Mouse (Mus musculus): ENCODE measurements around the gene March4.

March4 gene

DNA sequence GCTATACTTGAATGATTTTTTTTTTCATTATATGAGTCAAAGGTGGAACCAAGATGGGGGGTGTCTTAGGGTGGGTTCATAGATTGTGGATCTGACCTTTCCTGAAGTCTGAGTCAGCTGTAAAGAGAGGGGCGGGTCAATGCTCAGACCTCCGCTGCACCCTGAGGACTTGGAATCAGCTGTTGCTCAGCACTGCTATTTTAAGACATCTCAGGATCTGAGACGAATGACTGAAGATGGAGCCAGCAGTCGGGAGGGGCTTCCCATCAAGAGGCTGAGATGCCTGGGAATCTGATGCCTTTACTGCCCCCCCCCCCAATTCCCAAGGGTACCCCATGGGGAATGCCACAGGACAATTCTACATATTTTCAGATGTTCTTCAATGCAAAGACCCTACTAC is 85.9 kb downstream of the March4 start:
- DNase-seq (ENCODE audit: low read depth, low spot score), result no peak

DNA sequence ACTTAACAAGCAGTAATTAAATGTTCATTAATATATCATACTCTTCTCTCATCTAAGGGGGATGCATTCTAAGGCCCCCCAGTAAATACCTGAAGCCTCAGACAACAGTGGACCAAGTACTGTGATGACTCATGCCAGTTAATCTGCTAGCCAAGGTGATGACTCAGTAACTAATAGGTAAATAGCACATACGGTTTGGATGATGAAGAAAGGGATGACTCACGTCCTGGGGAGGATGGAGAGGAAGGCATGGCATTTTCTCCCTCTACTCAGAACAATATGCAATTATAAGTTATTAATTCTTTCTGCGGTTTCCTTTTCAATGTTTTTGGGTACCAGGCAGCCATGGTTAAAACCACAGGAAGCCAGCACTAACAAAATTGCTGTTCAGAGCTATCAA is 87.0 kb downstream of the March4 start:
- DNase-seq (ENCODE audit: low read depth, low spot score), result no peak

DNA sequence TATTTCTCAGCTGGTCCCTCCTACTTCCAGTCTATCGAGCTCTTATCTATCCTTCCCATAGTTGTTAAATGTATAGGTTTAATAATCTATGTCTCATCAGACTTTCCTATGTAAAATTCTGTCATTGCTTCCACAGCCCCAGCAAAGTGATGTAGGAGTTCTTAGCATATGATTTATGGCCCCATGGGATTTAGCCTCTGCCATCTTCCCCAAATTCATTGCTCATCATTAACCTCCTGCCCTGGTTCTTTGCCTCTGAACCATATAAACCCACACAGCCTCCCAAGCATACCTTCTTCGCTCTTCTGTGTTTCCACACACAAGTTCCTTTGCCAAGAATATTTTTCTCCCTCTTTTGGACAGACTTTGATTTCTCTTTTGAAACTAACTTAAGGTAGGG is 94.0 kb downstream of the March4 start:
- DNase-seq (ENCODE audit: low read depth, low spot score), result no peak

DNA sequence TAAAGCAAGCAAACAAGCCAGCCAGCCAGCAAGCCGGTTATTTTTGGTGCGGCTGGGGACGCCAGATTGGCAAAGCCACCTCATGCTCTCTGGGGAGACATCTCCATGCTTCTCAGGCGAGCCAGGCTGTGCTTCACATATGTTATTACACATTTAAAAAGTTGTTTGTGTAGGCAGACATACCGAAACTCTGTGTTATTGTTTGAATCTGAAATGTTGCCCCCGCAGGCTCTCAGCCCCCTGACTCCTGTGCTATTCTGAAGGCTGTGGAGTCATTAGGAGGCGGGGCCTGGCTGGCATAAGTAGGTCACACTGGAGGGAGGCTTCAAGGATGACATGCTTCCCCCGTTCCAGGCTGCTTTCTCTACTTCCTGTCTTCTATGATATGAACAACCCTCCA is 97.6 kb downstream of the March4 start:
- no peak for DNase-seq (ENCODE audit: low read depth, low spot score)

DNA sequence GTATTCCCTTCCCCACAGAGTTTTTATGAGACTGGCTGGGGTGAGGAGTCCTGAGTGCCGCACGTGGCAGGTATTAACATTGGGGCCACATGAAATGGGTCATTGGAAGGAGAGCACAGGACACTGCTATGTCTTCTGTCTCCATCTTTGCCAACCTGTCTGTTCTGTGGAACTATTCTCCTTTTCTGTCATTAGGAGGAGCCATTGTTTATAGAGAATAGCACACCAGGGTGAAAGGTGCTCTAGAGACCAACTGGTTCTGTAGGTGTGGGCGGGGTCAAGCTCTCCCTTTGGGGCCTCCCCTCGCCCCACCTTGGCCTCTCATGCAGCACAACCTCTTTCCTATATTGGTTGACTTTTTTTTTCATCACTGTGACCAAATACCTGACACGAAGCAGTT is 99.8 kb downstream of the March4 start:
- DNase-seq (ENCODE audit: low read depth, low spot score), result no peak

DNA sequence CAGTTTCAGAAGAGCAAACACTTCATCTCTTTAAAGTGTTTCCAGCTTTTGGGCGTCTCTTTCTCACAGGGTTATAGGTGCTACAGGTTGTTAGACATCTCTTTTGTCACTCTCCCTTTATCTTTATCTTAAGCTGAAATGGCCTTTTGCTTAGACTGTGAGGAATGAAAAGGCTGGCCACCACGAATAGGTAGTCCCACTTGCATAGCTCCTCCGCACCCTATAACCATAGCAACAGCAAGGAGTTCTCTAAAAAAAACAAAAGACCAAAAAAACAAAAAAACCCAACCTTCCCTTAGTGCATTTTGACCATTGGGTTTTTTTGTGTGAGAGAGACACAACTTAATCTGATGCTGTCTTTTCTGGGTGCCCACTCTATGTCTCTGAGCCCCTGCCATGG is 102.2 kb downstream of the March4 start:
- no peak for DNase-seq (ENCODE audit: low read depth, low spot score)

DNA sequence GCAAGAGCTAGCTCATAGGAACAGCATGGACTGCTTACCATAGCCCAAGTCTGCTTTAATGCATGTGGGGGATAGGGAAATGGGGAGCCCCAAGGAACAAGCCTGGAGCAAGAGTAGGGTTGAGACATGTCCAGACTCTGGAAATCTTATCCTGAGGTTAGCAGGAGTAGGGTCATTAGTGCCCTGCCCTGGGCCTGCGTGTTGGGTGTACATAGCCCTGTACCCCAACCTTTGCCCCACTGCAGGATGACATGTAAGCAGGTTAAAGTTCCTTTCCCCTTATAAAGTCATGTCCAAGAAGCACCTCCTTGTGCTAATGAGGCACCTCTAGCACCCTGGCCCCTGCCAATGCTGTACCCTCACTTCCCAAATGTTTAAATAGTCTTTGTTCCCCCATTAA is 104.2 kb downstream of the March4 start:
- no peak for DNase-seq (ENCODE audit: low read depth, low spot score)

DNA sequence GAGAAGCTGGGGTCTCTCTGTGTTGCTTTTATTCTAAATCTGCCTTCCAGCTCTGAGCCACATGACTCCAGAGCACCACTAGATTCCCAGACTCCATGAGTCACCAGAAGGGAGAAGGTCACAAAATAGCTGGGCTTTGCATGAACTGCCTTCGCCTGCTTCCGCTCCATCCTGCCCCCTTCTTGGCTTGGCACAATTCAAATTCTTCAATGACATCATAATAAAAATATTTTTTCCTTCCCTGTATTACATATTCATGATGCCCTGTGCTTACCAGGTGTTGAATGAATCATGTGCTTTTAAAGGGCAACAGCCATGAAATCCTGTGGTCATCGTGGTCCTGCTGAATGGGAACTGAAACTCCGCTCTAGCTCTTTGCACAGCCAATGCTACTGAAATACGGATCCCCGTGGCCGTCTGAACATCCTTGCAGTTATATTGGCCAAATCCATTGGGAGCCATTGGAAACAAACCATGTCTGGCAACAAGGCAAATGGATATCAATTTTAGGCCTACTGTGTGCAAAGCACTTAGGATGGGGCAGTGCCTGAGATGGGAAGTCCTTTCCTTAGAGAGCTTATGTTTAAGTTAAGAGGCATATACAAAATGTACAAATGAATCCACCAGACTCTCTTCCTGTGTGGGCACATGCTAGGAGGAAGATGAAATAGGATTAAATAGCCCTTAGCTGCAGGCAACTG is 107.5 kb downstream of the March4 start:
- no peak for DNase-seq (ENCODE audit: low read depth, low spot score)

DNA sequence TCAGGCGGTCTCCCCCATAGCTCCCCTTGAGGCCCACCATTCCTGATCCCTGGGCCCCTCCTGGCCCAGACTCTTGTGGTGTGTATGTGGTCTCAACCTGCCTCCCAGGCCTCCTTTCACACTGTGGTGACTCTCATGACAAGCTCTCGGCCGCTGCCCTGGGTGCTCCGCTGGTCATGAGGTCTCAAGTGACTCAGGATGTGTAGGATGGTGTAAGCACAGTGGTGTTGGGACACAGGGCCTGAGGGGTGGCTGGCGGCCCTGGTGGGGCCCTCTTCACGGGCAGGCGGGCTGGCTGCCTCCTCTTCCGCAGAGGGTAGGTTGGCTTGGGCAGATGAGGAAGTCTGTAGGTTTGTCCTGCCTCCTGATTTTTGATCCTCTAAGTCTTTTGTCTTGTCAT is 108.2 kb downstream of the March4 start:
- no peak for DNase-seq (ENCODE audit: low read depth, low spot score)

DNA sequence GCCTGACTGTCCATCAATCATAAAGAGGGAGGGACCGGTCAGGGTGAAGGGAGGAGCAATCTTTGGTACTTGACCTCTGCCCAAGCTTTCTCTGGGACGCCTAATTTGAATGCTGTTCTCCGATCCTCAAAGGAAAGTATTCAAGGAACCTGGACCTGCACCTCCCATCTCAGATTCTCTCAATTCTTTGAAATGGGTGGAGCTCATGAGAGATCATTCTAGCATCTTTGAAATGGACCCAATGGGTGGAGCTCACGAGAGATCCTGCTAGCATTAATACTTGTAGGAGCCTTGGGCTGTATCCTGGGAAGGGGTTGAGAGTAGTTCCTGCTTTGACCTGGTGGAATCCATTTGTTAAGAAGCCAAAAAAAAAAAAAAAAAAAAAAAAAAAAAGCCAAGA is 110.3 kb downstream of the March4 start:
- DNase-seq (ENCODE audit: low read depth, low spot score), result no peak

DNA sequence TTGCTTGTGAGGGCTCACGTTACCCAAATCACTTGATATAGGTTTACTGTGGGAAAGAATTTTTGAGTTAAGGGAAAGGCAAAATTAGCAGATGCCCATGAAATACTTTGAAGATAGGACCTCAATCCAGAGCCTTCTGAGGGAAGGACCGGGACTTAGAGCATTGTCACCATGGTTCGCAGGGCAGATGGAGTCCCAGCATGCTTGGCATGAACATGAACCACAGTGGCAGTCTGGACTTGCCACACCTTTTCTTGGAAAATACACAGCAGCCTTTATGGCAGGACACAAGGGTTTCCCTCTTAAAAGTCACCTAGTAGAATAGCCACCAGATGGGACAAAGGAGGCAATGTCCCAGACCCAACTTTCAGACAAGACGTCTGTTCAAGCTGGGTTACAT is 114.6 kb downstream of the March4 start:
- DNase-seq (ENCODE audit: low read depth, low spot score), result no peak

DNA sequence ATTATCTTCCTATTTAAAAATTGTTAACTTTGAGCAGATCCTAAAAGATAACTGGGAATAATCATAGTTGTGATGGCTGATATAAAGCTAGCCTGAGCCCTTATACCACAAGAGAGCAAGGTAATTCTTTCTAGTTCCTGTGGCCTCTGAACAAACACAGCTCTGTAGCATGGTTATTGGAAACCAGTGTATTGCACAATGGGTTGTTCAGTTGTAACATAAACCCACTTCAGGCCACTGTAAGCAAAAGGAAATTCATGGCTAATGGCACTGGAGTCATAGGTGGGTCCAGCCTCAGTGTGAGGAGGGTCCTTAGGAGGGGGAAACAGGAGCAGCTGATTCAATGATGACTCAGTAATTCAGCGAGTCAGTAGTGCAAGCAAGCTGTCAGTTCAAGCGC is 116.5 kb downstream of the March4 start:
- no peak for DNase-seq (ENCODE audit: low read depth, low spot score)

DNA sequence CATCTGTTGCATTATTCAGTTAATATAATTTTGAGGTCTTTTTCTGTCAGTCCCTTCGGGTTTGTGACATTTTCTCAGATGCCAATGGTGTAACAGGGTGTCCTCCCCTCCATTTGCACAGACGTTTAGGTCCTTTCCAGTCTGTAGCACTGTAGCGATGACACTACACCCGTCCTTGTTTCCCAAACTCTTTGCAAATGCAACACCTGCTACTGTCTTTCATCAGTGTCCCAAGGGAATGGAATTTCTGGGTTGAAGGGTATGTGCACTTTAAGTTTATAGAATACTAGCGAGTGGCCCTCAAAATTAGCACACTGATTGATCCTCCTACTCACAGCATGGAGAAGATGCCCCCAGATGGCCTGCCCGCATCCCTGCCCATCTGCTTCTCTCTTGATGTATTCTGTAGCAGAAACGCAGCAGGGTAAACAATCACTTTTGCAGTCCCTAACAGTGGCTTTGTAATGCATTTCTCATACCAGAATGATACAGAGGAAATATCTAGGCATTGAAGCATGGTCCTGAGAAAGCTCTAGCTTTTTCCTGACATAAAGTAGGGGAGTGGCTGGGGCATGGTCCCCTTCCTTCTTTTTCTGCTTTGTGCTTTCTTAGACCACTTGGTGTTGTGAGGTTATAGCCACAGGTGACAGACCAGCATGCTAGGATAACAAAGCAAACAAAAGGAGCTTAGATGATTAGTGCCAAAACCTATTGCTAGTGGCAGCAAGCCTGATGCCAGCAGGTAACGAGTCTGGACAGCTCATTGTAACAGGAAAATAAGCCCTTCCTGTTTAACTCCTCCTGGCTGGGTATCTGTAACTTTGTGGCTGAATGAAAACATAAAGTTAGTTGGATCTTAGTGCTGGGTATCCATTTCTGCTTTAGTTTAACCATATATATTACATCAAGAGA is 117.7 kb downstream of the March4 start:
- no peak for DNase-seq (ENCODE audit: low read depth, low spot score)

DNA sequence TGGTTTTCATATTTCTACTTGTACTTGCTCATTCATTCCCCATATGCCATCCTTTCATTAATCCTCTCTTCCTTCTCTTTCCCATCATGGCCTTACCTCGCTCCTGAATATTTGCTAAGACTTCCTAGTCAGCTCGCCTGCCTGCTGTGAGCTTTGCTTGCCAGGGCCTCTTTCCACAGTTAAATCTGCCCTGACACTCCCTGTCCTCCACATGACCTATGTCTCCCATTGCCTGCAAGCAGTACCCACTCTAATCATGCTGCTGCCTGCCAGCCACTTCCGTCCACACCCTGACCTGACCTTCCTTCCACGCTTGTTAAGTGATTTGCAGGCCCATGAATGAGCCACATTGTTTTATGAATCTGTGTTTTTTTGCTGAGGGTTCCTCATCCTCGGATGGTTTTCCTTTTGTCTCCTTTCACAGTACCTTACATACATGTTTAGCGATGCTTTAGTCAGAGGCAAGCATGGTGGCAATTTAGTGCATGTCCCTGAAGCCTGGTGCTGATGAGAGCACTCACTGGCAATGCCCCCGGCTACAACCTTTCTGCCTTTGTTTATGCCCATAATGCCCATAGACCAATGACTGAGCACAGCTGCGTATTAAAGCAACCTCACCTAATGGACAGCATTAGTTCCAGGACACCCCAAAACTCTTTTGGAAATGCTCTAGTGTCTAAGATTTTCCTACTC is 122.0 kb downstream of the March4 start:
- no peak for DNase-seq (ENCODE audit: low read depth, low spot score)

DNA sequence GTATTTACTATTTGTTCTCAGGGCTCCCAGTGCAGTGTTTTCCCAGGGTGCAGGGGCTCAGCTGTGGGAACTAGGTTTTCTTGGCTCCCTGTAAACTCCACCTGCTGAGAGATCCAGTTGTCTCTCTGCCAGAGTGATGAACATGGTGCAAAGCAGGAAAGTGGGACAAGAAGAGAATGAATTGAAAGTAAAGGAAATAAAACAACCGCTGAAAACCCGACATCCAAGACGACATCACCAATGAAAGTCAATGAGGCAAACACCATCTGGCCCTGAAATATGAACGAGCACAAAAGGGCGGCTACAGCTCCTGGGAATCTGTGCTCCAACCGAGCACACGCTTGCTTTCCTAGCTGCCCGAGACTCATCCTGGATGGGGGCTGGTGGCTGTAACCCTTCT is 122.6 kb downstream of the March4 start:
- DNase-seq (ENCODE audit: low read depth, low spot score), result peak; percentile 37

DNA sequence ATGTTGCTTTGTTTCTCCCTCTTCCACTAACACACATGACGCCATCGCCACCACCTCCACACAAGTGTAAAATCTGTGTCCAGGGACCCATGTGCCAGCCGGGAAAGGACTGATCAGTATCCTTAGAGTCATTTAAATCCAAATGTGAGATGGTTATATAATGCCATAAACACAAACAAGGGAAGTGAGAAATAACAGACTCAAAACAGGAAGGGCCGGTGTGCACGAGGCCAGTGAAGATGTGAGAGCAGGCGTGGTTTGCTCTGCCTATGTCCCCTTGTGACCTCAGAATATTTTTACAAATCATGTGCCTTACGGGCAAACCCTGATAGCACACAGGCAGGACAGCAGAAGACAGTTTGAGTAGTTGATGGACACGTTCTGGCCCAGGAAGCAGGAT is 123.5 kb downstream of the March4 start:
- DNase-seq (ENCODE audit: low read depth, low spot score), result no peak

DNA sequence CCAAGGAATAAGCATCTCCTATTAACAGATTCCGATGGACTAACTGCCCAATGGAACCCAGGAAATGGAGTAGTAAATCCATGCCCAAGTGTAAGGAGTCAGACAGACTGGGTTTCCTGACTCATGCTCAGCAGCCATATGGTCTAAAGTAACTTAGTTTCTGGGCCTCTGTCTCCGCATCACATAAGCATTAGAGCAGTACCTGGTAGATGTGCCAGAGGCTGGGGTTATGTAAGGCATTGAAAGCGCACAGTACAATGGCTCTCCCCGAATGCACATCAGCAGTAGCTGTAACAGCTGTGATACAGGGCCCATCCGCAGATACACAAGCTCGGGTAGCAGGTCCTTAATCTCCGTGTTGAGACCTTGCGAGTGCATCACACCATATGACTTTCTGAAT is 125.6 kb downstream of the March4 start:
- DNase-seq (ENCODE audit: low read depth, low spot score), result no peak

DNA sequence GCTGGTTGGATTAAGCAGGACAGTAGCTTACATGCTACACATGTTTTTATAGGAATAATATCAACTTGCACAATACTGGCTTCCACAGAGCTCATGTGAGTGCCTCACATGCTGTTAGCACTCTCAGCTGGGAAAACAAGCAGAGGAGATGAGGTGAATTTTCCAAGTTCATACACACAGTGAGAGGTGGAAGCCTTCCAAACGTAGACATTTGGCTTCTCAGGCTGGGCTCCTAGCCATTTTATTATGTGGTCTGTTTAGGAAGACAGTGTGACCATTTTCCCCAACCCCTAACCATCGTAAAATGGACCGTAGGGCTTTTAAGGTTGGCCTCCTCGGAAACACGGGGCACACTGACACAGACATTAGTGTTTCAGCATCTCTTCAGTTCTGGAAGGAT is 126.8 kb downstream of the March4 start:
- DNase-seq (ENCODE audit: low read depth, low spot score), result no peak

DNA sequence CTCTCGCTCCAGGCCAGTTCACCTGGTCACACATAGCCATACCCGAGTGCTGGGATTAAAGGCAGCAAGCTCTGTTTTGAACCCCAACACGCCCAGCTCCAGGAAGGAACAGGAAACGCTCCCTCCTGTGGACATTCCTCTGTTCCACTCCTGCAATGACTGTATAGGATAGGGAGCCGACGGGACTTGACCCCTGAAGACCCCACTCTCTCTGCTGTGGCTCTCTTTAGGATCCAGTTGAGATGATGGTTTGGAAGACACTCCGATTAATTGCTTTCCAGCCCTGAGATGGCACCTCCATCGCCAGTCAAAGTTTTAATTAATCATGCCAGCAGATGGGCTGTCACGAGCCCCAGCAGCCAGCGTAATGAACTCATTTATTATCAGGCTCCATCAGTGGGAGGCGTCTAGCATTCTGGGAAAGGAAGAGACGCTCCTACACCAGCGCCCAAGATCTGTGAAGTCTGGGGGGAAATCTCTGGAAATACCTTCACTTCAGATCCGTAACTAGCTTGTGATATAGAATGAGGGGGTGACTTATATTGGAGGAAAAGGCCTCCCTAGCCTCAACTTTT is 130.1 kb downstream of the March4 start:
- no peak for DNase-seq (ENCODE audit: low read depth, low spot score)

DNA sequence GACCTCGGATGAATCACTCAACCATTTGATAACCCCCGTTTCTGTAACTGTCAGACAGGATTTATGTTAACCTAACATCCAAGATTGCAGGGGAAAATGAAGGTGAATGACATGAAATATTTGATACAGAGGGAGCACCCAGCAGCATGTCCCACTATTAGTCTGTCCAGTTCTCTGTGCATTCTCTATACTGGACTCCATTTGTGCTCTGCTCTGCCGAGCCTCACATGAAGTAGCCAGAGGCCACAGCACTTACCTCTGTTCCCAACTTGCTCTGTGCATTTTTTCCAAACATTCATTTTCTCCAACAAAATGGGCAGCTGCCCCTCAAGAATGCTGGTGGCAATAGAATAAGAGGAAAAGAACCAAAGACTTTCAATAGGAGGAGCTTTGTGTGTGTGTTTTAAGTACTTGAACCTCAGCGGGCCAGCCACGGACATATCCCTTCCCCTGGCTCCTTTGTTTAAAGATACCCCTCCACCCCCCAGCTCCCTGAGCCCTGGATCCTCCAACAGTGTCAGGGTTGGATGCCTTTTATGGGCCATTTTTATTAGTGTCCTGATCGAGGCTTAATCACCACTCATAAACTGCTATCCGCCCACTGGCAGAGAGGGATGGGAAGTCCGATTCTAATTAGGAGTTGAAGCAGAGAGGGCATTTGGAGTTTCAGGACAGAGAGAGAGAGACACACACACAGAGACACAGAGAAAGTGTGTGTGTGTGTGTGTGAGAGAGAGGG is 135.2 kb downstream of the March4 start:
- no peak for DNase-seq (ENCODE audit: low read depth, low spot score)

DNA sequence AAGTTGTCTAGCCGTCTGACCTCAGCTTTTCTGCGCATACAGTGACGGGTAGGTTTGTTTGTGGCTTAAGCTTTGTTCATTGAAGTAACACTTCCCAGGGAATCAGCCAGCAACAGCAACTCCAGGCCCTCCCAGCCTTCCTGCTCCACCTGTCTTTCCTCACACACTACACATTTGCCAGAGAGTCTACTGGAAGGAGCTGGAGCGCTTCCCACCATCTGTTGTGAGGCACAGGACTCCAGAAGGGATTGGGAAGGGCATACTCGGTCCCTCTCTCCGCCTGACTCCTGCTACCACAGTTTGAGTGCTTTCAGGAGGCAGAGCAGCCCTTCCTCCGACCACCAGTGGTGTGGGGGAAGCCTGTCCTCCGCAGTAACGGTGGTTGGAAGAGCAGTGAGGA is 136.1 kb downstream of the March4 start:
- DNase-seq (ENCODE audit: low read depth, low spot score), result no peak

All from brain, embryonic 18.5 days (tissue).